Mouse (Mus musculus) megakaryocyte, embryonic 14.5 days (primary cell): ENCODE measurements around the gene Vapb. TPM values are rescaled to one million over a fixed set of nuclear protein-coding genes. Genes with fewer than 3 reads are reported as not detected.

Source experiments
- H3K27me3 ChIP-seq: replicated peaks from 2 replicates; pipeline ENCODE3; 2012; ENCODE audit warnings: inconsistent platforms
- H3K36me3 ChIP-seq: replicated peaks from 2 replicates; pipeline ENCODE3; 2012; ENCODE audit warnings: low read length, inconsistent platforms, mixed read lengths
- H3K4me1 ChIP-seq: 2 replicates; pipeline ENCODE4 v1.6.1; 2012; ENCODE audit warnings: inconsistent platforms
- H3K4me3 ChIP-seq: replicated peaks from 2 replicates; pipeline ENCODE3; 2012; ENCODE audit warnings: moderate library complexity, mild to moderate bottlenecking, inconsistent platforms
- H3K9me3 ChIP-seq: 2 replicates; pipeline ENCODE4 v1.6.1; 2012; ENCODE audit warnings: inconsistent platforms
- FLI1 ChIP-seq: IDR thresholded peaks from 2 replicates; pipeline ENCODE4 v1.6.1; 2012; ENCODE audit warnings: low read length, inconsistent platforms, mixed read lengths
- GATA1 ChIP-seq: IDR thresholded peaks from 3 replicates; pipeline ENCODE4 v1.6.1; 2012; ENCODE audit warnings: mixed read lengths, low read length, inconsistent platforms, borderline replicate concordance
- polyA plus RNA-seq: library from polyadenylated mRNA; stranded (reverse); fragments of >175 nt; gene quantifications from 2 replicates; pipeline ENCODE4 v1.2.3, GENCODE M21; 2012; ENCODE audit warnings: low replicate concordance; ENCODE audit not compliant: insufficient read depth

Gene Vapb
- polyA plus RNA-seq, 1 experiment: 36.2 TPM

DNA sequence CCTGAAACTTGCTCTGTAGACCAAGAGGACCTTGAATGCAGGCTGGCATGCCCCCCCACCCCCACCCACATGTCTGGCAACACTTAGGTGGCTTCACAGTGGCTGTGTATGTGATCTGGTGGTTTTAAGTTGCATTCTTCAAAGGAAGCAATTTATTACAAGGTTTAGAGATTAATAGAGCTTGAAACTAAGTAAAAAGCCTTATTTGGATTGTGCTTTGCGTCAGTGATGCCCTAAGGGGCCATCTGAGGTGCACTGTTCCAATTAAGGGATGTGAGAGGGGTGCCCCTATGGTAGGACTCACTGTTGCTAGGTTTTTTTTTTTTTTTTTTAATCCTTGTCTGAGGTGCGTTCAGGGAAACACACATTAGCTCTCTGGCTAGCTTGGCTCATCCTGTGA lies 2.9 kb upstream of the Vapb start:
- peaks cover 34% of the 10 kb centered on the region for H3K27me3 ChIP-seq
- peaks cover 22% of the 10 kb centered on the region for H3K4me1 ChIP-seq
- H3K9me3 ChIP-seq: no peaks in the 10 kb centered on the region
- TF ChIP-seq GATA1 (no peak), FLI1 (no peak)
- peaks cover 9% of the 10 kb centered on the region for H3K36me3 ChIP-seq
- H3K4me3 ChIP-seq: no peak overlapping the region

- no peak for TF ChIP-seq GATA1
- TF ChIP-seq FLI1: no peak
- Histone ChIP-seq H3K4me1 (peaks cover 50% of the 10 kb centered on the region), H3K4me3 (peak overlapping the region; percentile 99), H3K36me3 (peaks cover 30% of the 10 kb centered on the region), H3K9me3 (no peaks in the 10 kb centered on the region), H3K27me3 (peaks cover 4% of the 10 kb centered on the region)
These were observed 921 bp downstream of the Vapb start for GRCm38 (mm10) chr2:173738232-173738631.

GRCm38 (mm10) chr2:173739107-173739506 lies 1.8 kb downstream of the Vapb start:
- peaks cover 57% of the 10 kb centered on the region for H3K4me1 ChIP-seq
- H3K27me3 ChIP-seq: peaks cover 2% of the 10 kb centered on the region
- peaks cover 30% of the 10 kb centered on the region for H3K36me3 ChIP-seq
- H3K9me3 ChIP-seq: no peaks in the 10 kb centered on the region
- TF ChIP-seq GATA1: no peak
- no peak for TF ChIP-seq FLI1
- peak overlapping the region; percentile 99 for H3K4me3 ChIP-seq

- H3K27me3 ChIP-seq: no peaks in the 10 kb centered on the region
- H3K36me3 ChIP-seq: peaks cover 47% of the 10 kb centered on the region
- H3K4me1 ChIP-seq: peaks cover 76% of the 10 kb centered on the region
These were observed 4.8 kb downstream of the Vapb start for GRCm38 (mm10) chr2:173742090-173742489.

DNA sequence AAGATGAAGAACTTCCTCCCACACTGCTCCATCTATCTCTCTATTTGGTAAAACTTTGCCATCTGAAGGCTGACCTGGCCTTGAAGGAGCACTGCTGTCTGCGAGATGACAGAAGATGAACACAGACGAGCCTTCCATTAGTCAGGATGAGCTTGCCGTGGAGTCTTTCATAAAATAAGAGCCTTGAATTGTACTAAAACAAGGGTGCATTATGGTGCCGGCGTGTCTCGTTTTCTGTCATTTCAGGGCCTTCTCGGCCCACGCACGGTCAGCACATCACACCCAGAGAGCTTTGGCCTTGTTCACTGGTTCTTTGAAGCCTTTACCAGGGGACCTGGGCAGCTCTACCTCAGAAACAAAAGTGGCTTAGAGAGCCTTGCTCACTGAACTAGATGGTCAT lies 5.4 kb downstream of the Vapb start:
- peaks cover 81% of the 10 kb centered on the region for H3K4me1 ChIP-seq
- TF ChIP-seq FLI1 (no peak), GATA1 (no peak)
- H3K27me3 ChIP-seq: no peaks in the 10 kb centered on the region
- peaks cover 47% of the 10 kb centered on the region for H3K36me3 ChIP-seq
- H3K4me3 ChIP-seq: no peak overlapping the region
- H3K9me3 ChIP-seq: peaks cover 3% of the 10 kb centered on the region; the same call in 1 of the 2 replicates

More at GRCm38 (mm10) chr2:173742090-173742489, 4.8 kb downstream of the Vapb start:
- Histone ChIP-seq H3K9me3 (peaks cover 2% of the 10 kb centered on the region; the same call in 1 of the 2 replicates), H3K4me3 (no peak overlapping the region)
- TF ChIP-seq FLI1 (no peak), GATA1 (no peak)

DNA sequence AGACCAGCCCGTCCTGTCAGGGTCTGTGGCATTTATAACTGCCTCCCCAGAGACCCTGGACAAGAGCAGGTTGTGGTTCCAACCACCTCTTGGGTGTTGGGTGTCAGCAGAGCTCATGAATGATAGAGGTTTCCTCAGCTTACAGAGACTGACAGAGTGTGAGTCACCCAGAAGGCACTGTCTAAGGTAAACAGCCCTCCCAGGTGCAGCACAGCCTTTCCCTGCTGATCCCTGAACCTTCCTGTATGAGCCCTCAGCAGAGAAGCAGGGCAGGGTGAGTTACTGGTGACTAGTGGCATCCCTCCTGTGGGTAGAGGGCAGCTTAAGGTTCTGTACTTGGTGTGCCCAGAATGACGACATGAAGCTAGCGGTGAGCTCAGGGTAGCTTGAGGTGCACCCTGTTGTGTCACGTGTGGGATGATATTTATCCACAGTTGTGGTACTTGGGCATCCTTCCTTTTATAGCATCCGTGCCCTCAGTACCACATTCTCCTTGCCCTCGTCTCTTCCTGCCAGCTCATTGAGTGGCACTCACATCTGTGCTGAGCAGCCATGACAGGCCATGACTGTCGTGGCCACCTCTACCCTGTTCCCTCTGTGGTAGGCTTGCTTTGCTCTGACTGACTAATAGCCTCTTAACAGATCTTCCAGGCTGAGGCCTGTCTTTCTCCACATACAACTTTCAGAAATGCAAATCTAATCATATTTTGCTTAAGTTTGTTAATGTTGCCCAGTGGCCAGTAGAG lies 6.9 kb downstream of the Vapb start:
- Histone ChIP-seq H3K36me3 (peaks cover 42% of the 10 kb centered on the region), H3K9me3 (peaks cover 3% of the 10 kb centered on the region; the same call in 1 of the 2 replicates), H3K4me3 (peak overlapping the region; percentile 33), H3K4me1 (peaks cover 81% of the 10 kb centered on the region), H3K27me3 (no peaks in the 10 kb centered on the region)
- TF ChIP-seq GATA1 (no peak), FLI1 (no peak)

GRCm38 (mm10) chr2:173748961-173749659 lies 11.8 kb downstream of the Vapb start:
- no peak for TF ChIP-seq FLI1
- no peak for TF ChIP-seq GATA1
- Histone ChIP-seq H3K4me3 (no peak overlapping the region), H3K36me3 (peaks cover 29% of the 10 kb centered on the region), H3K27me3 (no peaks in the 10 kb centered on the region), H3K9me3 (peaks cover 3% of the 10 kb centered on the region; the same call in 1 of the 2 replicates), H3K4me1 (peaks cover 48% of the 10 kb centered on the region)

GRCm38 (mm10) chr2:173755433-173756144 lies 18.3 kb downstream of the Vapb start:
- no peaks in the 10 kb centered on the region for H3K27me3 ChIP-seq
- H3K4me1 ChIP-seq: peaks cover 30% of the 10 kb centered on the region
- peaks cover 20% of the 10 kb centered on the region for H3K36me3 ChIP-seq
- H3K9me3 ChIP-seq: no peaks in the 10 kb centered on the region
- H3K4me3 ChIP-seq: no peak overlapping the region
- TF ChIP-seq GATA1: no peak

GRCm38 (mm10) chr2:173757624-173758155 lies 20.4 kb downstream of the Vapb start:
- H3K4me1 ChIP-seq: peaks cover 47% of the 10 kb centered on the region
- H3K27me3 ChIP-seq: no peaks in the 10 kb centered on the region
- no peak for TF ChIP-seq FLI1
- TF ChIP-seq GATA1: no peak
- H3K4me3 ChIP-seq: no peak overlapping the region
- no peaks in the 10 kb centered on the region for H3K9me3 ChIP-seq
- peaks cover 36% of the 10 kb centered on the region for H3K36me3 ChIP-seq
